Mouse (Mus musculus) 3134 (cell line): ENCODE measurements around the gene Zfp322a.
"Not testable (repeated sequence)": the region's sequence is repeated elsewhere in the genome, so short reads cannot be mapped to it uniquely, and the experiment has no call there.

ENCODE experiments used
- DNase-seq: peaks from one replicate; pipeline ENCODE4 v3.0.0-alpha.2; 2011; ENCODE audit warnings: low spot score; ENCODE audit not compliant: insufficient read length; ENCODE audit errors: extremely low read depth

Zfp322a gene

GRCm38 (mm10) chr13:23354541-23354940 is 14.5 kb downstream of the Zfp322a start:
- DNase-seq: not testable (repeated sequence)

- peak; percentile 32 for DNase-seq
These were observed 51.6 kb downstream of the Zfp322a start for GRCm38 (mm10) chr13:23317305-23317889.

GRCm38 (mm10) chr13:23312909-23313669 is 55.9 kb downstream of the Zfp322a start:
- no peak for DNase-seq

DNA sequence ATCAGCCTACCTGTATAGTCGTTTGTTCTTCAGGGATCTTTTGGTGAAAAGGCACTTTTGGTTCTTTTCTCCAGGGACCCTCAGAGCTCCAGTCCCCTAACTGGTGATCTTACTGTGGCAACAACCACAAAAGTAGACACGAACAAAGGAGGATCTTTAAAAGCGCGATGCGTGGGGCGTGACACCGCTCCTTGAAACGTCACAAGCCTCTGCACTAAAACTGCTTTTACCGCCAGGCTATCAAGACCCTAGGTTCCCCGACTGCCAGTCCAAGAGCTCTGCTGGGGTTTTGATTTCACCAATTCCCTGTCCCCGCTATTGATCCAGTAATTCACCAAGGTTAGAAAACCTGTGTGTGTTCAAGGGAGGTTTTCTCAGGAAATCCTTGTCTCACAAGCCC is 59.0 kb downstream of the Zfp322a start:
- DNase-seq: no peak

DNA sequence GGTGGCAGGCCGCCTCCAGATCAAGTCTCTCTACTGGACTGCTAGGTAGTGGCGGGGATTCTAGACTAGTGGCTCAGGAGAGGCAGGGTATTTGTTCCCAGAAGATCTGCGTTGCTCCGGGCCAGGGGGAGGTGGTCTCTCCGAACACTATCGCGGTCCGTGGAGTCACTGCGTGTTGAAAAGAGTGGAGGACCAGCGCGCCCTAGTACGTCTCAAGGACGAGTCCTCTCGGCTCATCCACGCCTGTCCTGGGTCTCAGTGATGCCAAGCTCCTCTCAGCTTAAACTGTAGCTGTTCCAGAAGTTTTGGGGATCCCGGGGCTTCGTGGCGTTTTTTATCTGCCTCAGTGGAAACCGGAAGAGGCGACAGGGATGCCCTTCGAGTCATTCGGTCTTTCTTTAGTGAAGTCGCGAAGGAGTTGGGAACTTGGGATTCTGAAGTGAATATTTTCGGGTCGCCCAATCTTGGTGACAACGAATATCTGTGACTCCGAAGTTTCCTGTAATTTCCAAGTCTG is 59.5 kb downstream of the Zfp322a start:
- no peak for DNase-seq

DNA sequence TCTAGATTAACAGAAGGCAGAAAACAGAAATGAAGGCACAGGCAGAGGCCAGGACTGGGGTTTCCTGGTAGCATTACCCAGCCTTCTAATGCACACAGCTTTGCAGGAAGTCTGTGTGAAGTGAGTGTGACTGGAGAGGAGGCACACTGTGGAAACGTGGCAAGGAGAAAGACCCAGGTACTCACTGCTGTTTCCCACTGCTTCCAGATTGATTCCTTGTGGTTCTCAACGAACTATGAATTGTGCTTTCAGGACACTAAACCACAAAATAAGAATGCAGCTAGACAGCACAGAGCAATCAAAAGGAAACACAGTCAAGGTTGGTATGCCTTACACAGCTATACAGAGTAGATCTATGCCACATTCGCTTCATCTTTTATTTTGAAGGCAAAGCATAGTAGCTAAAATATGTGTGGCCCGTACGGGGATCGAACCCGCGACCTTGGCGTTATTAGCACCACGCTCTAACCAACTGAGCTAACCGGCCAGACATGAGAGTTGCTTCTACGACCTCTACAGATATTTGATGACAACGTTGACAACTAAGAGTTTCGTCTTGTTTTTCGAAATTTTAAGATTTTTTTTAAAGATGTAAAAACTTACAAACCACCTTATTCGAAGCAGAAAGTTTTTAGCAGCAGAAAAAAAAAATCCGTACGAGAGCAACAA is 60.2 kb downstream of the Zfp322a start:
- DNase-seq: peak; percentile 57

DNA sequence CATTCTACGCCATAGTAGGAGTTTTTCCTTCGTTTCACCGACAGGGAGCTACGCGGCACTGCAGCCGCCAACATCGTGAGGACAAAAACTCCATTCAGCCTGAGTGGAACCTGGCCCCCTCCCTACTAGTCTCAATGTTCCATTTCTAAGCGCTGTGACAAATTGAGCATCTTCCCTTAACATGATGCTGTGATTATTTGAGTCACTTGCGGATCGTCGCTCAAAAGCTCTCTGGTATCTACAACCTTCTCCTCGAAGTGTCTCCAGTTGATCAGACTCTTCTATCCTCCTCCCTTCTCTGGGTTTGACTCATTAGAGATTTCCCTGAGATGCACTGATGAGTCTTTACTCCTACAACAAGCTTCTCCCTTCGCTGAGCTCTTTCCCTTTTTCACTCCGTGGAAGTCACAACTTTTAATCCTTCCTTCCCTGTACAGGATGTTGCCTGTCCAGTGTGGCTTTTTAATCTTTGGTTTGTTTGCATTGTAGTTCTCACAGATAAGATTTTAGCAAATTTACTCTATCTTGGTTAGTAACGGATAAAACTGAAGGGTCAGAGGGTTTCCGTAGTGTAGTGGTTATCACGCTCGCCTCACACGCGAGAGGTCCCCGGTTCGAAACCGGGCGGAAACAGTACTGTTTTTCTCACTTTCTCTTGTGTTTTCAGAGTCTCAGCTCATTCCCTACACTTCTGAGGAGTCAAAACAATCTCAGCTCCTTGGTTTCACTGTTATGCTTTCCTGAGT is 61.8 kb downstream of the Zfp322a start:
- DNase-seq: peak; percentile 65

DNA sequence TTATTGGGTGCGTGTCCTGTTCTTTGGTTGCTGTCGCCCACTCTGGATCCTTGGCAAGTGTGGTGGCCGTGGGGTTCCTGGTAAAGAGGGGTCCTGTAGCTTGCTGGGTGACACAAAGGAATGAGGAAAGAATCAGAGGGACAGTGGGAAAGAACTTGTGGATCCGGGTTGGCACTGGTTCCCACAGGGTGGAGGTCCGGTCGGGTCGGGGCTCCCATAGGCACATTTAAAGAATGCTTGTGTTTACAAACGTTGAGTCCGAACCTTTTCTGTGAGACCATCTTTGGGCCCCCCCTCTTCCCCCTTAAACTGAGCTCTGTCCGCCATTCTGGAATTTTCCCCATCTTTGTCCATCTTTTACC is 62.3 kb downstream of the Zfp322a start:
- DNase-seq: no peak
